Mouse (Mus musculus): ENCODE measurements around the gene Zbtb40.

DNA sequence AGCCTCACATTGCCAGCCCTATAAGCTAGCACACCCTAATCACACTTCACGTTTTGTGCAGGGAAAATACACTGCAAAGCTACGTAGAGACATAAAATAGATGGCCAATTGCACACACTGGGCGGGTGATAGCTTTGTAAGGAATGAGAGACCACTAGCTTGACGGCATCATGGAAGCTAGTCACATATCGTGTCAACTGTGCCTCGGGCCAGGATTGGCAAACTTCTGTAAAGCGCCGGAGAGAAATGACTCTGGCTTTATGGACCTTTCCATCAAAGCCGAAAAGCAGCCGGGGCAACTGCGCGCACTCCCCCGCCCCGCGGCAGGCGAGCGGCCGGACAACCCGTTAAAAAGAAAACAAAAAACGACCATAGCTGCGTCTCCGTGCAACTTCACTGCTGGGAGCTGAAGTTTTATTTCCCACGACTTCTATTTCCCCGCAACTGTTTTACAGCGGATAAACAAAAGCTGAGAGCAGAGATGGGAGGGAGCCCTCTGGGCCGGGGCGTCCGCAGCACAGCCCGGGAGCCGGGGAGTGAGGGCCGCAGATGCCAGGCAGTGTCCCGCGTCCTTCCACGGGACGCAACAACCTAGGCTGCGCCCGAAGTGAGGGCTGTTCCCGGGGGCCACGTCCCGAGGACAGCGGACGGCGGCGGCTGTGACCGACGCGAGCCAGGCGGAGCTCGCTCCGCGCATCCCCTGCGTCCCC is 606 bp downstream of the Zbtb40 start:
- TF ChIP-seq POLR2A (IDR thresholded peaks at IDR 0.05; ENCODE audit: low read depth, low read length), result no peak
- TF ChIP-seq CTCF (IDR thresholded peaks at IDR 0.05; ENCODE audit: extremely low read depth, insufficient read depth, insufficient read length, insufficient replicate concordance), result no peak

All from spleen, adult 2 months (tissue).